ENCODE assay signal across 30 mouse cellular contexts in genomic region chr9:123090844-123091243, GRCm38 (mm10). TPM values are rescaled to one million over a fixed set of nuclear protein-coding genes. Genes with fewer than 3 reads are reported as not detected.
DNase-seq lines count a peak whose midpoint lies in the region; ATAC-seq and TF ChIP-seq lines count a peak whose summit lies in the region.
"Had no signal": no experiment of that assay in that cellular context is flagged by ENCODE, and none has a peak within 500 bp of the region (broad histone marks: within the 10 kb centered on the region; RNA-seq: fewer than 3 reads in every experiment).

No protein-coding gene starts in this region.

- TF ChIP-seq POLR2A in bone marrow, adult 2 months (IDR thresholded peaks at IDR 0.05; ENCODE audit: borderline replicate concordance, control insufficient read depth, low read depth, low read length) = no peak

- H3K36me3 ChIP-seq in stomach, embryonic 16.5 days (ENCODE audit: control insufficient read depth, insufficient read depth, low read length) = 0 out of 2 replicates have a peak, but pooled peaks cover 15% of the 10 kb centered on the region
- peaks cover 18% of the 10 kb centered on the region for H3K36me3 ChIP-seq in stomach, postnatal 0 days (ENCODE audit: control insufficient read depth, insufficient read depth, low read length)

- no peak overlapping the region for H3K4me3 ChIP-seq in stomach, embryonic 16.5 days (replicated peaks; ENCODE audit: low read length)
- H3K4me3 ChIP-seq in stomach, postnatal 0 days (ENCODE audit: low read depth, low read length) = no peak overlapping the region
- H3K4me3 ChIP-seq in bone marrow, adult 2 months (replicated peaks; ENCODE audit: control insufficient read depth, low read depth, low read length) = no peak overlapping the region
- H3K4me3 ChIP-seq: embryonic facial prominence, embryonic 10.5 days; embryonic facial prominence, embryonic 13.5 days; erythroblast, embryonic 14.5 days; forebrain, embryonic 12.5 days; forebrain, embryonic 15.5 days; heart, adult 2 months; heart, embryonic 10.5 days; hindbrain, embryonic 10.5 days; hindbrain, embryonic 13.5 days; intestine, embryonic 15.5 days had no signal

- H3K27me3 ChIP-seq in stomach, embryonic 16.5 days (ENCODE audit: control insufficient read depth, insufficient read depth, low read length) = no peaks in the 10 kb centered on the region
- no peaks in the 10 kb centered on the region for H3K27me3 ChIP-seq in stomach, postnatal 0 days (ENCODE audit: control insufficient read depth, insufficient read depth, low read length)
- H3K27me3 ChIP-seq: embryonic facial prominence, embryonic 13.5 days; forebrain, embryonic 12.5 days; forebrain, embryonic 15.5 days; hindbrain, embryonic 13.5 days; intestine, embryonic 15.5 days; Patski had no signal

- ATAC-seq in stomach, embryonic 16.5 days (ENCODE audit: insufficient read depth, low FRiP score) = no peak
- no peak for ATAC-seq in stomach, postnatal 0 days (ENCODE audit: low FRiP score, low TSS enrichment)
- peak; percentile 29 for ATAC-seq in megakaryocyte progenitor cell, adult 5-6 weeks (replicated peaks; ENCODE audit: poor library complexity)
- ATAC-seq: CD4-positive, CD25-positive, alpha-beta regulatory T cell, adult 4 months; forebrain, embryonic 15.5 days; hindbrain, embryonic 16.5 days; intestine, embryonic 15.5 days; Patski had no signal

- H3K27ac ChIP-seq in stomach, embryonic 16.5 days (ENCODE audit: low read length) = no peak overlapping the region
- H3K27ac ChIP-seq in stomach, postnatal 0 days (replicated peaks) = no peak overlapping the region
- H3K27ac ChIP-seq in bone marrow, adult 2 months (ENCODE audit: control insufficient read depth, insufficient read depth, low read depth, low read length, poor library complexity) = peak overlapping the region; percentile 74; the same call in 1 of the 2 replicates
- H3K27ac ChIP-seq: embryonic facial prominence, embryonic 10.5 days; embryonic facial prominence, embryonic 13.5 days; forebrain, embryonic 12.5 days; forebrain, embryonic 15.5 days; heart, adult 2 months; heart, embryonic 10.5 days; hindbrain, embryonic 10.5 days; hindbrain, embryonic 13.5 days; intestine, embryonic 15.5 days had no signal

- no peaks in the 10 kb centered on the region for H3K4me1 ChIP-seq in stomach, embryonic 16.5 days (ENCODE audit: control insufficient read depth, insufficient read depth, low read length)
- no peaks in the 10 kb centered on the region for H3K4me1 ChIP-seq in stomach, postnatal 0 days (replicated peaks; ENCODE audit: control insufficient read depth, insufficient read depth)
- peaks cover 8% of the 10 kb centered on the region for H3K4me1 ChIP-seq in bone marrow, adult 2 months (ENCODE audit: control insufficient read depth, insufficient read depth, low read length)
- H3K4me1 ChIP-seq: embryonic facial prominence, embryonic 10.5 days; embryonic facial prominence, embryonic 13.5 days; forebrain, embryonic 12.5 days; forebrain, embryonic 15.5 days; heart, embryonic 10.5 days; hindbrain, embryonic 10.5 days; hindbrain, embryonic 13.5 days; intestine, embryonic 15.5 days had no signal

- no peak for TF ChIP-seq CTCF in stomach, postnatal 0 days (IDR thresholded peaks at IDR 0.05; ENCODE audit: low read depth)
- TF ChIP-seq CTCF in bone marrow, adult 2 months (IDR thresholded peaks at IDR 0.05; ENCODE audit: control insufficient read depth, insufficient read depth, low read length) = no peak

- no peaks in the 10 kb centered on the region for H3K9me3 ChIP-seq in stomach, embryonic 16.5 days (replicated peaks; ENCODE audit: control insufficient read depth, low read length)
- H3K9me3 ChIP-seq in stomach, postnatal 0 days (ENCODE audit: control insufficient read depth, low read length) = no peaks in the 10 kb centered on the region
- H3K9me3 ChIP-seq: embryonic facial prominence, embryonic 10.5 days; embryonic facial prominence, embryonic 13.5 days; forebrain, embryonic 12.5 days; forebrain, embryonic 15.5 days; heart, embryonic 10.5 days; hindbrain, embryonic 10.5 days; hindbrain, embryonic 13.5 days; intestine, embryonic 15.5 days had no signal

- no peak for DNase-seq in stomach, postnatal 0 days (ENCODE audit: low spot score)
- no peak for DNase-seq in kidney, adult 8-10 months
- no peak for DNase-seq in heart, postnatal 36 days
- DNase-seq: adrenal gland, postnatal 10 days; adrenal gland, postnatal 36 days; cerebellum, adult 11 months; cerebellum, adult 2 months; cerebellum, postnatal 10 days; cerebellum, postnatal 36 days; embryo, embryonic 11 days; gastrocnemius, postnatal 25 days; heart, adult 2 months had no signal

- TF ChIP-seq EP300 in stomach, postnatal 0 days (optimal IDR thresholded peaks at IDR 0.05) = no peak

- 0 out of 2 replicates have a peak overlapping the region, but pooled peaks have one; percentile 7 for H3K9ac ChIP-seq in stomach, embryonic 16.5 days (ENCODE audit: low read length)
- no peak overlapping the region for H3K9ac ChIP-seq in stomach, postnatal 0 days (ENCODE audit: low read length)
- H3K9ac ChIP-seq: embryonic facial prominence, embryonic 13.5 days; forebrain, embryonic 12.5 days; forebrain, embryonic 15.5 days; hindbrain, embryonic 13.5 days; intestine, embryonic 15.5 days had no signal

- WGBS in stomach, embryonic 16.5 days = 87% methylated on average over 4 of the region's 4 CpGs
- 79% methylated on average over 4 of the region's 4 CpGs for WGBS in stomach, postnatal 0 days
- WGBS in bone marrow, adult 2 months = 29% methylated on average over 4 of the region's 4 CpGs

- no peak overlapping the region for H3K4me2 ChIP-seq in stomach, embryonic 16.5 days (ENCODE audit: low read depth, low read length)
- H3K4me2 ChIP-seq in stomach, postnatal 0 days (replicated peaks; ENCODE audit: low read depth) = no peak overlapping the region
- H3K4me2 ChIP-seq: embryonic facial prominence, embryonic 13.5 days; forebrain, embryonic 12.5 days; forebrain, embryonic 15.5 days; hindbrain, embryonic 13.5 days; intestine, embryonic 15.5 days had no signal

- intact Hi-C loops in heart, postnatal 36 days (cut with DNase I) = no loop called here

RNA-seq across cellular contexts. Expression of gene Zdhhc3, which starts 22.2 kb away (rescaled TPM):
- 73.4 and 78.5 TPM in 2 replicates for polyA plus RNA-seq in stomach, embryonic 16.5 days (2015; fragmentation: Nextera tagmentation; extraction: Ambion mirVana)
- polyA plus RNA-seq in stomach, postnatal 0 days (2015; fragmentation: Nextera tagmentation; extraction: Ambion mirVana) = 64.7 and 65.7 TPM in 2 replicates
- polyA plus RNA-seq in bone marrow, adult 2 months (2011; ENCODE audit: insufficient read depth, insufficient read length, low replicate concordance, missing spikeins) = 19.1 and 36.1 TPM in 2 replicates
- total RNA-seq in megakaryocyte progenitor cell, adult 5-6 weeks (2015) = 48.4 and 58.5 TPM in 2 replicates
- 46.8 and 48.4 TPM in 2 replicates for total RNA-seq in megakaryocyte progenitor cell, adult 5-6 weeks (2017)
- total RNA-seq in heart, postnatal 36 days (2021) = 10 to 100 TPM; 40.7 to 43.0 TPM

RNA-seq across cellular contexts. Expression of gene Exosc7, which starts 22.2 kb away (rescaled TPM):
- polyA plus RNA-seq in stomach, embryonic 16.5 days (2015; fragmentation: Nextera tagmentation; extraction: Ambion mirVana) = 112 and 125 TPM in 2 replicates
- 73.1 and 73.5 TPM in 2 replicates for polyA plus RNA-seq in stomach, postnatal 0 days (2015; fragmentation: Nextera tagmentation; extraction: Ambion mirVana)
- polyA plus RNA-seq in bone marrow, adult 2 months (2011; ENCODE audit: insufficient read depth, insufficient read length, low replicate concordance, missing spikeins) = 29.5 and 44.4 TPM in 2 replicates
- 73.1 and 84.3 TPM in 2 replicates for total RNA-seq in megakaryocyte progenitor cell, adult 5-6 weeks (2015)
- 99.3 and 118 TPM in 2 replicates for total RNA-seq in megakaryocyte progenitor cell, adult 5-6 weeks (2017)
- 10 to 100 TPM; 28.6 to 30.0 TPM for total RNA-seq in heart, postnatal 36 days (2021)

RNA-seq across cellular contexts. Expression of gene Tgm4, which starts 56.3 kb away (rescaled TPM):
- polyA plus RNA-seq in stomach, embryonic 16.5 days (2015; fragmentation: Nextera tagmentation; extraction: Ambion mirVana) = 0.48 and 0.50 TPM in 2 replicates
- polyA plus RNA-seq in stomach, postnatal 0 days (2015; fragmentation: Nextera tagmentation; extraction: Ambion mirVana) = 0.44 and 0.52 TPM in 2 replicates
- polyA plus RNA-seq in bone marrow, adult 2 months (2011; ENCODE audit: insufficient read depth, insufficient read length, low replicate concordance, missing spikeins) = 0.47 TPM in 1 of 2 replicates, not detected in the other
- not detected in 2 replicates for total RNA-seq in megakaryocyte progenitor cell, adult 5-6 weeks (2015)
- 0.04 TPM in 1 of 2 replicates, not detected in the other for total RNA-seq in megakaryocyte progenitor cell, adult 5-6 weeks (2017)
- total RNA-seq in heart, postnatal 36 days (2021) = not detected
- total RNA-seq: gastrocnemius, adult 8-10 months; heart, adult 2 months had no signal
- polyA plus RNA-seq: heart, adult 2 months had no signal

RNA-seq across cellular contexts. Expression of gene Clec3b, which starts 59.9 kb away (rescaled TPM):
- polyA plus RNA-seq in stomach, embryonic 16.5 days (2015; fragmentation: Nextera tagmentation; extraction: Ambion mirVana) = 1.8 and 2.5 TPM in 2 replicates
- 13.9 and 17.1 TPM in 2 replicates for polyA plus RNA-seq in stomach, postnatal 0 days (2015; fragmentation: Nextera tagmentation; extraction: Ambion mirVana)
- polyA plus RNA-seq in bone marrow, adult 2 months (2011; ENCODE audit: insufficient read depth, insufficient read length, low replicate concordance, missing spikeins) = 2.0 and 3.1 TPM in 2 replicates
- total RNA-seq in megakaryocyte progenitor cell, adult 5-6 weeks (2015) = not detected in 2 replicates
- total RNA-seq in megakaryocyte progenitor cell, adult 5-6 weeks (2017) = not detected in 2 replicates
- 10 to 100 TPM; 62.1 to 66.7 TPM for total RNA-seq in heart, postnatal 36 days (2021)
- total RNA-seq: ES-E14 had no signal
- polyA plus RNA-seq: CD4-positive, CD25-positive, alpha-beta regulatory T cell, adult 4 months; embryonic facial prominence, embryonic 10.5 days; erythroblast, embryonic 14.5 days; heart, embryonic 10.5 days; heart, embryonic 14.5 days; hindbrain, embryonic 10.5 days; intestine, embryonic 15.5 days; Patski had no signal
